Mouse (Mus musculus) CD8-positive naive resting alpha-beta T cell, adult 2 months (primary cell): ENCODE measurements around the gene Med21.

Experiments used
- DNase-seq, 2 experiments: peaks; one replicate each; pipeline ENCODE4 v3.0.0; 2022; ENCODE audit warnings: low read depth in 2 of 2, low spot score in 2 of 2

Gene Med21

DNA sequence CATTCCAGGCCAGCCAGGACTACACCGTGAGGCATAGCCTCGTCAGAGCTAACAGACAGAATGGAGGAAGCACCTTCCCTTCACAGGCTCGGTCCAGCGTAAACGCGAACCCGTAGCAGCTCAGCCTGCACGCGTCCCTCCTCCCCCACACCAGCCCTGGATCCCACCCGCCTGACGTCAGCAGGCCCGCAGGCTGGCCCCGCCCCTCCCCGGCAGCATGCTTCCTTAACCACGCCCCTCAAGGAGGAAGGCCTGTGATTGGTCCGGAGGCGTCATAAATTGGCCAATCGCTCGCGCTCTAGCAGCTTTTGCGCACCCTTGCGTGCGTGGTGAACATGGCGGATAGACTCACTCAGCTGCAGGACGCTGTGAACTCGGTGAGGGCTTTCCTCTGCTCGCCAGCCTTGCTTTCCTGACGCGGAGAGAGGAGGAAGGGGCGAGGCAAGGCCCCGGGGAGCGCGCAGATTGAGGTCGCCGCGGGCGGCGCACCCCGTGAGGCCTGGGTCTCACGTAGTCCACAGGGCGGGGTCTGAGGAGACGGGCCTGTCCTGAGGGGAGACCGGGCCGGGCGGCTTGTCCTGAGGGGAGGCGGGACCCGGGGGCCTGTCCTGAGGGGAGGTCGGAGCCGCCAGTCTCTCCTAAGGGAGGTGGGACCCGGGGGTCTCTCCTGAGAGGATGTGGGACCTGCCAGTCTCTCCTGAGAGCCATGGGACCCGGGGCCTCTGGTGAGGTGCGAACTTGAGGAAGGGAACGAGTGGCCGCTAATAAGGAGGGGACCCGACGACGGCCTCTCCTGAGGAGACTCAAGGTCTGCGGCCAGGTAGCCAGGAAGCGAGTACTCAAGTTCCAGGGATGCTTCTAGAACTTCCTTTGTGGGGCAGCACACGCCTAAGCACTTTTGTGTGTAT, at the start of gene Med21, which contains the start of gene Tm7sf3:
TSS of gene Med21 (plus strand) at position 272 of the 908 bp plus-strand sequence.
TSS of gene Tm7sf3 (minus strand) at position 549 of the 908 bp plus-strand sequence.
- peak; percentile 98 for DNase-seq

DNA sequence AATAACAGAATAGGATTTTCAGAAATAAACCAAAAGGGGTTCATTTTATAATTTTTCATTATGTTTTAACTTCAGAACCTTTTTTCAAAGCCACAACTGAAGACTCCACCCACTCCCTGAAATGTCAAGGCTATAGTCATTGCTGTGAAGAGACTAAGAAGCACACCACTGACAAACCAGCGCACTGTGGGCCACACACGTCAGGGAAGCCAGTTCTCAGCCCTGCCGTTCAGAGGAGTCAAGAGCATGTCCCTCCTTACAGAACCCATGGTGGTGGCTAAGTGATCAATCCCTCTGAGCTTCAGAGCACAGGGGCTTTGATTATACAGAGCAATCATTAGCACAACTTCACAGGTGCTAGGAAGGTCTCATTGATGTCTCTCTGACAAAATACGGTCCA, 39.7 kb upstream of the Med21 start:
- no peak for DNase-seq

DNA sequence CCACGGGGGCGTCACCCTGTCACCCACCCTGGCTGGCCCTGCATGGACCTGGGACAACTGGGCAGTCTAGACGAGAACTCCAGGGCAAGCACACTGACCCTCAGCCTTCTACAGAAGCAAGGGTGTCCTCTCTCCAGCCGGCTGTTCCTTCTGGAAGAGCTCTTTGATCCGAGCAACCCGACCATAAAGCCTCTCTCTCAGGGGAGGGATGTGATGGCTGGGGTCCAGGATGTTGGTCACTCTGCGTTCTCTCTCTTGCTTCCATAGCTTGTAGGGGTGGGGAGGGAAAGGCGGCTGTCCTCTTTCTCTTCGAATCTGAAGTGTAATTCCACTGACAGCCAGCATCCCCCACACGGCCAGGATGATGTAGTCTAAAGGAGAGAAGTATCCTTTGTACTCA, 38.7 kb upstream of the Med21 start:
- no peak for DNase-seq

DNA sequence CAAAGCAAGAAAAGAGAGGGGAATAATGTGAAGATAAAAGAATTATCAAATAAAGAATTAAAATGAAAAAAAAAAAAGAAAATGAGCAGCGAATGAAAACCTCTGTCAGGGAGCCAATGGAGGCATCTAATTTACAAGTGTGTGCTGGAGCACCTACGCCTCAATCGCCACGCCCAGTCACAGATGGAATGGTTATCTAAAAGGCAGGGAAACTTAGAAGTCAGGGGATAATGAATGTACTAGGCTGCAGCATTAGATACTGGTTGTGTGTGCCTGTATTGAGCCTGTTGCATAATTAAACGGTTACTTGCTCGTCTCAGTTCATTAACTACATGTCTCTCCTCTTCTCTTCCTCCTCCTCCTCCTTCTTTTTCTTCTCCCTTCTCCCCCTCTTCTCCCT, 31.0 kb upstream of the Med21 start:
- no peak for DNase-seq

DNA sequence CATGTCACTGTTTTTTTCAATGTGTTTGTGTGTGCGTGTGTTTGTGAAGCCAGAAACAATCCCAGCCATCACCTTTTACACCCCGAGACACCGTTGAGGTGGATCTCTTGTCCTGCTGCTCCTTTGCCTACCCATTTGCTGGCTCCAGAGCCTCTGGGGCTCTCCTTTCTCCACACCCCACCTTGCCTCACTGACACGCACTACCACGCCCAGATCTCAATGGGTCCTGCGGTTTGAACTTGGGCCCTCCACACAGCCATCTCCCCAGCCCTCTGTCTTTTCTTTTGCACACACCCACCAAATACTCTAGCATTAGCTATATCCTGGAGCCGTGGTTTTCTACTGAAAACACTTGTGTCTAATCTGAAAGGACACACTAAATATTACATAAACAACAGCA, 30.4 kb upstream of the Med21 start:
- no peak for DNase-seq

DNA sequence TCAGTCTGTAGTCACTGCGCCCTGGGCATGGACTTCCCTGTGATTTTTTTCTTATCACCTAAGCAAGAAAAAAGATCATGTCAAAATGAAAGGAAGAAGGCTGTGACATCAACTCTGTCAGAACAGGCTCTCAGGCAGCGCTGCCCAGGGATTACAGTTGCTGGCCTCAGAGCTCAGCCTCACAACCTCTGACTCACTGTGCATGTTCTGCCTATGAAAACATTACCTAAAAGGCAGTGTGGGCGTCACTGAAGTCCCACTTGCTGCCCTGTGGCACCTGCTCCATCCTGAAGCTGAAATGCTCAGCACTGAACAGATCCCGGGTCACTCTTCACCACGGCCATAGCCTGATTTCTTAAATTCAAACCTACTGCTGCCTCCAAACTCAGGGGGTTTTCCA, 29.6 kb upstream of the Med21 start:
- no peak for DNase-seq

DNA sequence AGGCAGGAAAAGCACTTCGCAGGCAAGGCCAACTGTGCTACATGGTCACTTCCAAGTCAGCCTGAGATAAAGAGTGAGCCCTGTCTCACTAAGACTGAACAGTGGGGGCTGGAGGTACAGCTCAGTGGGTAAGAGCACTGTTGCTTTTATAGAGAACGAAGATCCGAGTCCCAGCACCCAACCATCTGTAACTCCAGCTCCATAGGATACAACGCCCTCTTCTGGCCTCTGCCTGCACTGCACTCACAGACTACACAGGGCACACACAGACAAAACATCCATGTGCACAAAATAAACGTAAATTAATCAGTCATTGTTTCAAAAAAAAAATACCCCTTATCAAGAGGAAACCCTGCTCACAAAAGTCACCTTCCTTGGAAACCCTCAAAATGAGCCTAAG, 28.4 kb upstream of the Med21 start:
- DNase-seq, result no peak

DNA sequence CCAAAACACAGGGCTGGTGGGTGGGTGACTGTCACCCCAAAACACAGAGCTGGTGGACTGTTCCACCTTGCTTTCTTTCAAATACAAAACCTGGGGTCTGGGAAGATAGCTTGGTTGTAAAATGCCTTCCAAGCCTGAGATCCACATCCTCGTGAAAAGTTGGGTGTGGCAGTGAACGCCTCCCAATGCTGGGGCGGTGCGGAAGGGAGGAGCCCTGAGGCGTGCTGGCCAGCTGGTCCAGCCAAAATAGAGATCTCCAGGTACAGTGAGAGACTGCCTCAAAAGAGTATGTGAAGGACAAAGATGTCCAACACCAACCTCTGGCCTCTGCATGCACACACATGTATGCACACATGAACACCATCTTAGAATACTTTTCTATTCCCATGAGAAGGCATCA, 27.8 kb upstream of the Med21 start:
- no peak for DNase-seq

DNA sequence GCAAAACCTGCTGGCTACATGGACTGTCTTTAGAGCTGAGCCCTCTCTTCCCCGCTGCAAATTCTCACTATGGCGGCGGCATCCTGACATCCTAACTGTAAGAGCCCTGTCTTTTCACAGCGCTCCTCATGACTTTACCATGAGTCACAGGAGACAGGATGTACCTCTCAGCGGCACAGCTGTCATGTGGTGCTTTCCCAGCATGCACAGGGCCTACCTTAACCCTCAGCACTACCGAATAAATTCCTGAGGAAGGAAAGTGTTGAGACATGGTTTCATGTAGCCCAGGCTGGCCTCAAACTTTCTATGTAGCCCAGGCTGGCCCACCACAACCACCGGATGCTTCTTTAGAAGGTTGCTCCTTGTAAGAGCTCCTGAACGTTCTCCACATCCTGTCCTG, 26.5 kb upstream of the Med21 start:
- DNase-seq, result no peak

DNA sequence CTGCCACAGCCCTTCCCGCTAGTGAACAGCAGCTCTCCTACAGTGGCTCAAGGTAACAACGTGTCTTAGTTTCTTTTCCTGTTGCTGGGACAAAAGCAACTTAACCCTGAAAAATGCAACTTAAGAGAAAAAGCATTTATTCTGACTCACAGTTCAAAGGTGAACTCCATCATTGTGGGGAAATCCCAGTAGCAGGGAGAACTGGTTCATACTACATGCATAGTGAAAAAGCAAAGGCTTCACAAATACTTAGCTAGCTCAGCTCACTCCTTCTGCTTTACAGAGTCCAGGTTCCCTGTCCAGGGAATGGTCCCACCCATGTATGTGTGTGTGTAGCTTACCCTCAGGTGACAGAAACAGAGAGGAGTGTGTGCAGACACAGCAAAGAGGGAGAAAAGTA, 25.7 kb upstream of the Med21 start:
- no peak for DNase-seq

DNA sequence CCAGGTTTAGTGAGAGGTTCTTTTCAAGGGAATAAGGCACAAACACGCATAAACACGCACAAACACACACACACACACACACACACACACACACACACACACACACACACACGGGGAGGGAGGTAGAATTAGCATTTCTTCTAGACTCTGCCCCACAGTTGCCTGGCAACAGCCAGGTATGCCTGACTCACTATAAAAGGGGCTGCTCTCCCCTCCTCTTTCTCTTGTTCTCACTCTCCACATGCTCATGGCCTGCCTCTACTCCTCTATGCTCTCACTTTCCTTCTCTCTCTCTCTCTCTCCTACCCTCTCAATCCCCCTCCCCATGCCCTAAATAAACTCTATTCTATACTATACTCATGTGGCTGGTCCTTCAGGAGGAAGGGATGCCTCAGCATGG, 14.2 kb upstream of the Med21 start:
- no peak for DNase-seq

DNA sequence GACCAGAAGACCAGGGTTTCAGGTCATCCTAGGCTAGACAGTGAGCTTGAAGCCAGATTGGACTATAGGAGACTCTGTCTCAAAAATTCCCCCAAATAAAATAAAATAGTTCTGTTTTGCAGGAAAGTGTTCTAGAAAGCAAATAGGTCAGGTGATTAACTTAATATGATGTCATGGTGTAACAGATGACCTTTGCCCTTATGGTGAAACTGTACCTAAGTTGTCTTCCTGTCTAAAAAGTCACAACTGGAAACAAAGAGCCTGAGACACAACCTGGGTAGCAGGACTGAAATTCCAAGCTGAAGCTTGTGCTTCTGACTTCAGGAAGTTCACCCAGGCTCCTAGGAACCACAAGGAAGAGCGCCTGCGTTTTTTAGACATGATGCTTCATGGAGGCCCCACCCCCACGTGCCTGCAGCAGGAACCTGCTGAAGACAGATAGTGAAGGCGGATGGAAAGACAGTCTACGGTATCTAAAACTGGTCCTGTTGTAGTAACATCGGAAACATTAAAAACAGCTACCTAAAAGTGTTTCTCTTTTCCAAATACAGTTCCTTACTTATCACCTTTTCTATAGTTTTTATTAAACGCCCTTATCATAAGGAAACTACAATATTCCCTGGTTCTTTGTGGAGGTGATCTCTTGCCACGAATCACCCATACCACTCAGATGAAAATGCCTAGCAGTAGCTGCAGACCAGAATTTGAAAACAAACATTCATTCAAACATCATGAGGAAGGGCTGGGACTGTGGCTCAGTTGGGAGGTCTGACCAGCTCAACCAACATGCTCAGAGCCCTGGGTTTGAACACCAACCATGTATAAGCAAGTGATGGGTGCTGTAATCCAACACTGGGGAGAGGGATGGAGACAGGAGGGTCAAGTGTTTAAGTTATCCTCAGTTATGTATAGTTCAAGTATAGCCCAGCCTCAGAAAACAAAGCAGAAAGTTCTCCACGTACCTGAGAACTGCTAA, 12.3 kb upstream of the Med21 start:
- no peak for DNase-seq

DNA sequence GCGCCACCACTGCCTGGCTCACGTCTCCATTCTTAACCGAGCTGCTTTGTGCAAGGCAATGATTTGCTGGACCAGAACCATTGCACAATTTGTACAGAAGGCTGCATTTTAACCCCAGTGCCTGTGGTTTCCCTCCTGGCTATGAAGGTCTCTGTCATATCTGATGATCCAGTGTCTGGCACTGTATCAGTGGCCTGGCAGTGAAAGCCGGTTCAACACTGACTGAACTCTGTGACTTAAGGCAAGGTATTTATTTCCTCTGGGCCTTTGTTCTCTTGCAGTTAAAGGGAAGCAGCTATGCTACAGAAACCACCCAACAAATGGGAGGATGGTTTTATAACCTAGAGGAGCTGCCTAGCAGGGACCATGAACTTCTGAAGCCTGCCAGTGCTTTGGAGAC, 11.4 kb upstream of the Med21 start:
- DNase-seq, result no peak

DNA sequence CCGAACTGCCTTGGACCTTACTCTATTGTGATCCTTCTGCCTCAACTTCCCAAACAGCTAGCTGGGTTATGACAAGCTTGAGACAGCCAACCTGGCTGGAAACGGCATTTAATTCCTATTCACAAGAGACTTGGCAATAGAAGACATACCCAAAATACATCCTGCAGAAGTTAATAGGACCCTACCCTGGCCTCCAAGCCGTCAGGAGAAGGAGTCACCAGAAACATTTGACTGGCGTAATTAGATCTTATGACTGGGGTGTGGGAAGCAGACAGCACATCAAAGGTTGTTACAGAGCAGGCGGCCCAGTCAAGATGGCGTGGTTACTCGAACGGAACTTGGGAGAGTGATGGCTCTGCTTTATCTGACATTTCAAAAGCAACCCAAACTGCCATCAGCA, 10.5 kb upstream of the Med21 start:
- DNase-seq, result no peak

DNA sequence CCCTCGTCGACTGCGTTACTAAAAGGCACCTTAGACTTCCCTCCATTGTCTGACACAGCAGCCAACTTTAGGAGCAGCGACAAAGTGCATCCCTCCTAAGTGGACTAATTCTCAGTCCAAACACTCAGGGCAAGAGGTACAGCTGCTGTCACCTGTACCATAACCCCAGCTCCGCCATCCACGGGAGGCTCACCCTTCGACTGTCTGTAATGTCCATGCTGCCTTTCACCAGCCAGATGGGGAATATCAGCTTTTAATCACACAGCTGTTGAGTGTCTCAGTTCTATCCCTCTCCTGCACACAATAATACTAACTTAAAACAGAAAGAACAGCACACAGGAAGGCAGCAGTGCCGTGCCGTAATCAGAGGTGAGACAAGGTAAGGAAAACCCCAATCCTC, 9.9 kb upstream of the Med21 start:
- no peak for DNase-seq

DNA sequence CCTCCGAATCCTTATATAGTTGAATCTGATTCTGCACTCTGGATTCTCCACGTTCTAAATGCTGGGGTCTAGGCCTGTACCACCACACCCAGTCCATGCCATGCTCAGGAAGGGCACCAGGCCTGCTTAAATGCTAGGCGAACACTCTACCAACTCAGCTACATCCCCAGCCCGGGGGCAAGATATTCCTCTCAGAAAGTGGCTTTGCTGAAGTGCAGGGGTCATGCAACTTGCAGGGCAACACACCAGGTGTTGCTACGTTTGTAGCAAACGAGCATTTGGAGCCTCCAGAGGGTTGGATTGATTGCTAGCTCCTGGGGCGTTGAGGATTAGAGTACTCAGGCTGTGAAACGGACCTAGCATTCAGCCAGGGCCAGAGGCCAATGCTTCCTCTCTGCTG, 9.2 kb upstream of the Med21 start:
- no peak for DNase-seq

DNA sequence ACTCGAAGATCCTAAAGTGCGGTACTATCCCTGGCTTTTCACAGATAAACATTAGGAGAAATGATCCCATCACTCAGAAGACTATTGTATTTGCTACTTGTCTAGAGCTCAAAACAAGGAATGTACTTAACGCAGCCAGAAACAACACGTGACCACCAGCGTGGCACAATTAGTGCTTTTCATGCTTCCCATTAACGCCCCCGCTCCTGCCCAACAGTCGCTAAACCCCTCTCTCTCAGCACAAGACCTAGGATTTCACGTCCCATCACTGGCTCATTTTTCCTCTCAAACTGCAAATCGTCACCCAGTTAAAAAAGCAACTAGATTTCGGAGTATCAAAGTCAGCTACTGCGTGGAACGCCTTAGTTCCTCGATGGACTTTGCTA, 8.7 kb upstream of the Med21 start:
- no peak for DNase-seq

DNA sequence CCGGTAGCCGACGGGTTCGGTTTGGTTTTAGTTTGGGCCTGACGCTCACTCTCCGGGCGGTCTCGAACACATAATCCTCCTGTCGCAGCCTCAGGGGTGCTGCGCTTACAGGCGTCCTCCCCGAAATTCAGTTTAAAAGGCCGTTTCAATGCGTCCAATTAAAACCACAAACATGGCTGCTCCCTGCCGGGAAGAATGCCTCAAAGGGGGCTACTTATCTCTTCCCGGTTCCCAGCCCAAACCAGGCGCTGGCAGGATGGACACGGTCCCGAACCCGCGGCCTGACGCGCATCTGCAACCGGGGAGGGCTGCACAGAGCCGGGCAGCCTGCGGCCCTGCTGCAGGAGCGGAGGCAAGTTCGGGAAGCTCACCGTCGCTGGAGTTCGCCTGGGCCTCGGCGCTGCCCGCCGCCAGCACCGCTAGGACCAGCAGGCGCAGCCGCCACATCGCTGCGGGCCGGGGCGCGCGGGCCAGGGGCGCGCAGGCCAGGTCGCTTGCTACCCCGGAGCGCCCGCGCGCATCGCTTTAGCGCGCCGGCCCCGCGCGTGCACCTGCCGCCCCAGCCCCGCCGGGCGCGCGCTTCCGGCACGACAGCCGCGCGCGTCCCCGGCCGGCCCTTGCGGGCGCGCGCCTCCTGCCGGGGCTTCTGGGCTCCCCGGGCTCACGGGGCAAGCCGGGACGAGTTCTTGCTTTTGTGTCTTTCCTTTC, 8.2 kb upstream of the Med21 start:
- peak; percentile 43 to 49 for DNase-seq

DNA sequence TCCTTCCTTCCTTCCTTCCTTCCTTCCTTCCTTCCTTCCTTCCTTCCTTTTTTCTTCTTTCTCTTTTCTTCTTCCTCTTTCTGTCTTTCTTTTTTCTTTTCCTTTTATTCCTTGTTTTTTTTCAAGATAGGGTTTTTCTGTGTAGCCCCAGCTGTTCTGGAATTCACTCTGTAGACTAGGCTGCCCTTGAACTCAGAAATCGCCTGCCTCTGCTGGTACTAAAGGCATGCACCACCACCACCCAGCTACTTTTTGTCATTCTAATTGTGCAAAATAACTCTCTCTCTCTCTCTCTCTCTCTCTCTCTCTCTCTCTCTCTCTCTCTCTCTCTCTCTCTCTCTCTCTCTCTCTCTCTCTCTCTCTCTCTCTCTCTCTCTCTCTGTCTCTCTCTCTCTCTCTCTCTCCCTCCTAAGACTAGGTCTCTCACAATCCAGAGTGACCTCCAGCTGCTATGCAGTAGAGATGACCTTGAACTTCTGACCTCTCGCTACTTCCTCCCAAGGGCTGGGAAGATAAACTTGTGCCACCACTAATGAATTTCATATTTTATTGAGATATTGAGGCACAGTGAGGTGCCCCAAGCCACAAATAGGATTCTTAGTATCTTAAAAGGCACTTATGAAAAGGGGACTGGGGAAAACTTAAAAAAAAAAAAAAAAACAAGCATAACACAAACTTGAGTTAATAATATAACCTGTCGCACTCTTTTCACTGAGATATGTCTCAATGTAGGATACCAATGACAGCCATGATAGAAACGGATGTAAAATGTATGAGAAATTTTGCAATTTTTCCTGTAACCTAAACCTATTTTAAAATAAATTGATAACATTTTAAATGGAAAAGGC, 7.4 kb upstream of the Med21 start:
- no peak for DNase-seq

DNA sequence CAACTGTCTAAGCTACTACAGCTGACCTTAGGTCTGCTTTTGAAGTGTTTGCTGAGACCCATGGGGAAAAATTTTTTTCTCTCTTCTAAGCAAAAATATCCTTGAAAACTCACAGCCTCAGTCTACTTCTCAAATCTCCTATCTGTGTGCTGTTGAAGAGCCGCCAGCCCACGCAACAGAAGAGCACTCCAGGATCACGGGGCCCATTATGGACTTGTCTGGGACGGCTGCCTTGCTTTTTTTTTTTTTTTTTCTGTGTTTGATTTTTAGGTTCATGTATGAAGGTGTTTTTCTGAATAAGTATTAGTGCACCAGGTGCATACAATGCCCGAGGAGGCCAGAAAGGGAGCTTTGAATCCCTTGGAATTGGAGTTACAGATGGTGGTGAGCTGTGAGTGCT, 5.9 kb upstream of the Med21 start:
- no peak for DNase-seq
